Mouse (Mus musculus) gastrocnemius, postnatal 36 days (tissue): ENCODE results near the gene Atp2a2. TPM values are rescaled to one million over a fixed set of nuclear protein-coding genes. Genes with fewer than 3 reads are reported as not detected.
A peak's percentile ranks its signal among the peaks of the same experiment; 100 is the strongest.

Experiments used
- DNase-seq, 2 experiments: peaks; one replicate each; pipeline ENCODE4 v3.0.0; 2022
- intact Hi-C: fragments of 180-260 bp; cut with DNase I; formaldehyde crosslinking; loops from one replicate; pipeline ENCODE4 v1.15.1; 2025
- long read RNA-seq, 2 experiments: library from polyadenylated mRNA; stranded (forward); transcript quantifications; one replicate each; pipeline ENCODE4 v2.0.0; 2021
- total RNA-seq, 2 experiments: library from RNA; stranded (reverse); gene quantifications; 2 replicates each; pipeline ENCODE4 v1.2.3; 2021

The Atp2a2 gene
- total RNA-seq: 100 to 1,000 TPM; 175 to 549 TPM
- long read RNA-seq, experiment 1, full-length matches to known transcripts: 19 of 50 reads
- long read RNA-seq, experiment 1, partial matches to known transcripts: 14 of 50 reads
- long read RNA-seq, experiment 1, other reads (novel, unspliced or antisense): 17 of 50 reads
- long read RNA-seq, experiment 2, full-length matches to known transcripts: 99 of 199 reads
- long read RNA-seq, experiment 2, partial matches to known transcripts: 52 of 199 reads
- long read RNA-seq, experiment 2, other reads (novel, unspliced or antisense): 48 of 199 reads

DNA sequence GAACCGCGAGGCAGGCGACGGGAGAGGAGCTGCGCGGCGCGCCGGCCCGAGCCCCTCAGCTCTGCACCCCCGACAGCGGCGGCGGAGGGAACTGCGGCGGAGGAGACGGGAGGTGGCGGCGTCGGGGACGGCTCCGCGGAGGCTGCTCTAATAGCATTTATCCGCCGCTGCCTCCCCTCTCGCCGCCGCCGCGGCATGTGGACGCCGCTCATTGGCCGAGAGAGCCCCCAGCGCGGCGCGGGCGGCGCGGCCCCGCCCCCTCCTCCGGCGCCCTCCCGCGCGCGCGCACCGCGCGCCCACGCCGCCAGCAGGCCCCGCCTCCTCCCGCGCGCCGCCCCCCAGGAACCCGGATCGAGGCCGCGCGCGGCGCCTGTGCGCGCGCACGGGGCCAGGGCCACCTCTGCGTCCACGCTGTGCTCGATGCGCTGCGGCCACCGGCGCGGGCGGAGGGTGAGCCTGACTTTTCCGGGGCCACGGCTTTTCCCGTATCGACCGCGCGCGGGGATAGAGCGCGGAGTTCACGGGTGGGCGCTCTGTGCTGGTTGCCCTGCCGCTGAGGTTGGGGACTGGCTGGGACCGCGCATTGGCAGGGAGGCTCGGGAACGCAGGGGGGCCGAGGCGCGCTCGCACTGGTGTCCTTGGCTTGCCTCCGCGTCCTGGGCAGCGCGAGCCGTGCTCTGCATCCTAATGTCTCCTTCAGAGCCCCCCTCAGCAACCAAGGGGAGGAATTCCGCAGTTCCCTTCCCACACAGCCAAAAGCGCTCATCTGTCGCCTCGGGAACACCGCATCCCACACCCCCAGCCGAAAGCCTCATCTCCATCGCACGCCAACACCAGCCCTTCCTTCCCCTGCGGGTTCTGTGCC, at the start of gene Atp2a2:
Gene Atp2a2, minus strand, starts transcription at position 149 of the 865 bp plus-strand sequence.
- intact Hi-C loops: loop anchor here (5.0 kb wide), 1 partner anchor 110 kb away; the partner anchor contains the start of gene Ift81
- peak; percentile 85 to 86 for DNase-seq

DNA sequence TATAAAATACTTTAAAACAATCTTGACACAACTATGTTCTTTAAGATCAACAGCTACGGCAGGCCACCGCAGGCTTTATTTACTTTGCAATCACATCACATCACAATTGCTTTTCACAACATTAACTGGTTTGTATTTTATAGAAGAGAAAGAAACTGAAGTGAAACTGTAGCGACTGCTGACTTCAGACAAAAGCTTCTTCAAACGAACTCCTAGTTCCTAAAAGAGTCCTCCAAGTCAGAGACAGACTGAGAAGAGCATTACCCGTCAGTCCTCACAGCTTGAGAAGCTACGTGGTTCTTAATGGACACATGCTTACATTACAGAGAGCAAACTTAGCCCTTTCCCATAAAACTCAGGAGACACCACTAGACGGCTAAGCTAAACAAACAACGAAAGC, 48.4 kb upstream of the Atp2a2 start:
- intact Hi-C loops: no loop called here
- DNase-seq: no peak

DNA sequence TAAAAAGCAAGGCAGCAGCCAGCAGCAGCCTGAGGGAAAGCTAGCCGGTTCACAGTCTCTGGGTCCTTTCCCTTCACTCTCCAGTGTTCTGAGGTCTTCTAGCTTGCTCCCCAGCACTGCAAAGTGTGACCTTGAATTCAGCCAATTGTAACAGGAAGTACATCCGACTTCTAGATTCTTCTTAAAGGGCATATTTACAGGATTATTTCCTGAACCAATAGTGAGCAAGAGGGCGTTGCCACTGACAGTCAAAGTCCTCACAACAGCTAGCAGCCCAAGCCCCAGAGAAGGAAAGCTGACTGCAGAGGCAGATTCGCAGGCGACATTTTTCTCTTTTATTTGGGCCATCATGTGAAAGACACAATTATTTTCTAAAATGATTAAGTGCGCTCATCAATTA, 46.6 kb upstream of the Atp2a2 start:
- DNase-seq: no peak
- intact Hi-C loops: loop anchor here (5.0 kb wide), 1 partner anchor 79 kb away; no protein-coding TSS in a partner anchor

DNA sequence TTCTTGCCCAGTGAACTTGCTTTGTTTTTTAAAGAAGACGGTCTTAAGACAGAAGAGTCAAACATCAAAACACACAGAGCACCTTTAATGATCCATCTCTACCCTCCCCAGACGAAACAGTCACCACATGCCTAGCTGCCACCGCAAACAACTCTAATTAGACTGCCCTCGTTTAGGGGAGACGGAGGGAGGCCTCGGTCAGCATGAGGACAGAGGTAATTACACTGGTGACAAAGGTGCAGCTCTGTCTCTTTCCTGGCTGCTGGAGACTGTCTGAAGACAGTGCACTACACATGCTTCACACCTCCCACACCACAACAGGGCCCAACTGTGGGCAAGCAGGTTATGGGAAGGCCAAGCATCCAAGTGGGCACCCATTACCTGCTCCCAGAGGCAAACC, 45.8 kb upstream of the Atp2a2 start:
- intact Hi-C loops: loop anchor here (5.0 kb wide), 1 partner anchor 79 kb away; no protein-coding TSS in a partner anchor
- DNase-seq: no peak

DNA sequence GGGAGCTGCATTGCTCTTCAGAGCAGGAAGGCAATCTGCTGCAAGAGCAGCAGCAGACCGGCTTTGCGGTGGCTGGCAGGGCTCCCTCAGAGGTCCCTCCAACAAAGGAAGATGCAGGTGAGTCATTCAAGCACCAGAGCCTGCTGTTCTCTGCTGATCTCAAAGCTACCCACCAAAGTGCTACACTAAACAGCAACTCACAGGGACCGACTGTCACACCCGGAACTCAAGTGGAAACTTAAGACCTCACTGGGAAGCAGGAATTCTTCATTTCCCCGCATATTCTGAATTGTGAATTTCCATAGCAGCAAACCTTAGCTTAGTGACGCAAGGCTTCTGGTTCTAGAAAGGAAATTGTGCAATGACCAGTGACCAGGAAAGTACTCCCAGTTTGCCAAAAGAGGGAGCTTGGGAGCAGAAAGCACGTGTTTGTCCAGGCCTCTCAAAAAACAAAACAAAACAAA, 45.3 kb upstream of the Atp2a2 start:
- intact Hi-C loops: loop anchor here (5.0 kb wide), 1 partner anchor 80 kb away; no protein-coding TSS in a partner anchor
- DNase-seq: peak; percentile 33 to 47

DNA sequence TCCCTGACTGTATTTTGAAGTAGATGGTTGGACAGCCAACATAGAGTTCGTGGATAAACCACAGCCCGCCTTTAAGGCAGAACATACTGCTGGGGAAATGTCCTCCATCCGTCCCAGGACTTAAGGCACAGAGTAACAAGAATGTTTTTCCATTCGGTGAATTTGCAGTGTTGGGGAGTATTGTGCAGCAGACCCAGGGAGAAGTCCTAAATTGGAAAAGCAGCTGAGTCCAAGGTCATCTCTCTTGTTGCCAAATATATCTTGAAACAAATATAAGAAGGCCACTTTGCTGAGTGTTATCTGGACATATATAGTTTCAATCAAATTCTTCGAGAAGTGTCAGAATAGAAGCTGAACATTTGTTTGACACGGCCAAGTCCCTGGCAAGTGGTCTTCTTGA, 41.4 kb upstream of the Atp2a2 start:
- DNase-seq: no peak
- intact Hi-C loops: loop anchor here (5.0 kb wide), 1 partner anchor 36 kb away; no protein-coding TSS in a partner anchor

DNA sequence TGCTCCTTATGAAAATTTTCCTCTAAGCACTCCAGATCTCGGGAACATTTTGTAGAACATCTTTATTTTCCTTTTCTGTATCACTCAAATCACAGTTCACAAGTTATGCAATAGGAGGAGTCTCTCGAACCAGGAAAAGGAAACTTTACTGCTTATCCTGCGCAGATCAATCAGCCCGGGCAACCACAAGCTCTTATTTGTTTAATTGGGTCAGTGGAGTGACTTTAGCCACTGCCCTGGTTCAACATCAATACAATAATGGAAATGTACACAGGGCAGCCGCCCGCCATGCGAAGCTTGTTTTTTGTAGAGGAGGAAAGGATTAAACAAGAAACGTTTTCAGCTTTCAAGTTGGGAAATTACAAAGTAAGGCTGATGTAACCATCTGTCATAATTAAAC, 39.8 kb upstream of the Atp2a2 start:
- intact Hi-C loops: loop anchor here (5.0 kb wide), 1 partner anchor 35 kb away; no protein-coding TSS in a partner anchor
- DNase-seq: no peak

DNA sequence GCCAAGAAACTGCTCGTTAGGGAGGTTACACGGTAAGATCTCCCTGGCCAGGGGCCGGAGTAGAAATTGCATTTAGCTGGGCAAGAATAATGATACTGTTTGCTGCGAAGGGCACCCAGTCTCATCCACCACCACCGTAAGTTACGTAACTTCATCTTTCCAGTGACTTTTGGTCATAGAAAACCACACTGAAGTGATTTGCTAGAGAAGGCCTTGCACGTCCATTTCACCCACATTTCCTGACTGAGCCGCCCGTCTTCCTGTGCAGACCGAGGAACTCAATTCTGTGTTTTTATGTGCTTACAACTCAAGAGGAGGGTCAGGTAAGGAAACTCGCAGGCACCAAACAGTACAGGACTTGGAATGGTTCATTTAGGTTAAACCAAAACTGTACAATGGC, 36.1 kb upstream of the Atp2a2 start:
- intact Hi-C loops: no loop called here
- no peak for DNase-seq

DNA sequence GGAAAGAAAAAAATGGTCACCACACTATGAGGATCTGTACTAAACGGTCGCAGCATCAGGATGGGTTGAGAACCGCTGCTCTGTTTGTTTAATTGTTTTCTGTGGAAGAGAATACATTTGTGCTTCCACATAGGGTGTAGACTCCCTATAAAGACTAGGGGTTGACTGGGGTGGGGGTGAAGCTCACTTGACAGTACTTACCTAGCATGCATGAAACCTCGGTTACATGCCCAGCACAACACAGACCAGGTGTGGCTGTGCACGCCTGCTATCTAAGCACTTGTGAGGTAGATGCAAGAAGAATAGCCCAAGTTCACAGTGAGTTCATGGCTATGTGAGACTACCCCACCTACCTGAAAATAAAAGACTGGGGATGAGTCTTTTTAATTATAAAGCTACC, 35.6 kb upstream of the Atp2a2 start:
- DNase-seq: no peak
- intact Hi-C loops: no loop called here

DNA sequence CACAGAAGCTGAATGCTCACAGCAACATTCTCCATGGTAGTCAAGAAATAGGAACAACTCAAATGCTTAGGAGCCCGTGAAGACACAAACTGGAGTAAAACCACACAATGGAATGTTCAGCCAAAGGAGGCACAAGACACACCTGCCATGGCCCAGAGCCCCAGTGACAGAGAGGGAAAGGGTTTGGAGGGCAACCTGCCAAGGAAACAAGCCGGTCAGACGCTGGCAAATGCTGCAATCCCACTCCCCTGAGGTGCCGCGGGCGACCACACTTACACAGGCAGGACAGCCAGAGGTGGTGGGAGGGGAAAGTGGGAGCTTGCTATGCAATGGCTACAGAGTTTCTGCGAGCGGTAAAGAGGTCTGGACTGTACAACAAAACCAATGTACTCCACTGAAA, 31.9 kb upstream of the Atp2a2 start:
- intact Hi-C loops: no loop called here
- no peak for DNase-seq

DNA sequence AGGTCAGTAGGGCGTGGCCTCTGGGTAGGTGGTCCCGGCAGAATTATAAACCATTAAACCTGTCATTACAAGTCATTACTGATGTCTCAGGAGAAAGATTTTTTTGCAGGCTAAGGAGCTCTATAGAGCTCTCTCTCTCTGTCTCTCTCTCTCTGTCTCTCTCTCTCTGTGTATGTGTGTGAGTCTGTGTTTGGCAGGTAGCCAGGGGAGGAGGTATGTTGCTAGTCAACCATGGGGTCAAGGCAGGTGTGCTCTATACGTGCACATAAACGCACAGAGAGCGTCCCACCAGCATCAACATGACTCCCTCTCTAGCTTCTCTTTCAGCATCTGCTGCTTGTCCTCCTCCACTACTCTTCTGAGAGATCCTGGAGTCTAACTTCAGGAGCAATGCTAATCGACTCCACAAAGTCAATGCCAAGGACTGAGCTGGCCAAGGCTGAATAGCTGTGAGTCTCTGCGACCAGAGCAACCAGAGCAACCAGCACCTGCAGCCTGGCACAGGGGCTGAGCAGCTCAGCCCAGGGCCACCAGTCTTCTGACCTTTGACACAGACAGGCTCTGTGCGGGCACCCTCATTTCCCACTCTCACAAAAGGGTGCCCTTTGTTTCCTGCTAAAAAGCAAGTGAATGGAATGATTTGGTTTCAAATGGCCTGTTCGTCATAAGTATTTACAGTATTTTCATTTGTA, 28.0 kb upstream of the Atp2a2 start:
- DNase-seq: no peak
- intact Hi-C loops: no loop called here

DNA sequence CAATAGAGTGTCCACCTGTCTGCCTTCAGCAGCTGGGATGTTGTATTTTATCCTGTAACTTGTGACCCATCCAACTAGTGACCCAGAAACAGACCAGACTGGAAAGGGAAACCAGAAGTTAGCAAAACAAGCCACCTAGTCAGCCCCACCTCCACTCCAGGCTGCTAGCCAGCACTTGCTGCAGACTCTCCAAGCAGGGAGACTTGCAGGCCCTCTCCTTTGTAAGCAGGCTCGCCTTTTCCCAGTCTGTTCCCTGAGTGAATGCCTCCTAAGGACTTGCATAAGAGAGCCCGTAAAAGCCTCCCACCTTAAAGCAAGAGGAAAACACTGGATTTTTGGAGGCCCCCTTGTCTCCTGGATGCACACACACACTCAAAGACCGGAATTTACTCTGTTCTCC, 27.3 kb upstream of the Atp2a2 start:
- DNase-seq: peak; percentile 64 to 65
- intact Hi-C loops: no loop called here

DNA sequence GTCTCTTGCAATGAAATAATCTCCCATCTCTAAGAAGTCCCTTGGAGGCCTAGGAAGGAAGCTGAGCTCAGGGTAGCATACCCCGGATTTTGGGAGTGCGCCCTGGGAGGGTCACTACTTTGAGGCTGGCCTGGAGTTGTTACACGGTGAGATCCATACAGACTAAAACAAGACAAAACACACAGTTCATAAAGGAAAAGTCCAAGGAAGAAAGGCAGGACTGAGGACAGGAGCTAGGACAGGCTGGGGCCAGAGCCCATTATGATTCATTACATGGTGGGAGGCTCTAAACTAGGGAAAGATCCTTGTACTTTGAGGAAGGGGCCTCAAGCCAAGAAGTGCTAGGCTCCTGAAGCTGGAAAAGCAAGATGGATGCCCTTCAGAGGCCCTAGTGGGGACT, 26.6 kb upstream of the Atp2a2 start:
- intact Hi-C loops: no loop called here
- no peak for DNase-seq

DNA sequence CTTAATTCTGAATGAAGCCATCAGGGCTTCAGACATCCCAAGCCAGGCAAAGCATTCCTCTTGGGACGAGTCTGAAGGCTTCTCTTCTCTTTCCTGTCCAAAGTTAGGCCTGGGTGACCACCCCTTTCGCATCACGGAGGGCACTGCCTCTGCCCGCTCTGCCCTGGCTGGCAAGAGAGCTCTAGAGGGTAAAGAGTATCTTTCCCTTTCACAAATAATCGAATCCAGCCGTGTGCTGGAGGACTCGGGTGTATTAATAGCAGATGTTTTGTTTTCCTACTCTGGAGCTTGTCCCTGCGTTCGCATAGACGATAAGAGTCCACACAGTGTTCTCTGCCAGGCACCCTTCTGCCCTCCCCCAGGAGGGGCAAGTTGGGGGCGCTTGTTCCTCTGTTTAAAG, 25.7 kb upstream of the Atp2a2 start:
- no peak for DNase-seq
- intact Hi-C loops: no loop called here

DNA sequence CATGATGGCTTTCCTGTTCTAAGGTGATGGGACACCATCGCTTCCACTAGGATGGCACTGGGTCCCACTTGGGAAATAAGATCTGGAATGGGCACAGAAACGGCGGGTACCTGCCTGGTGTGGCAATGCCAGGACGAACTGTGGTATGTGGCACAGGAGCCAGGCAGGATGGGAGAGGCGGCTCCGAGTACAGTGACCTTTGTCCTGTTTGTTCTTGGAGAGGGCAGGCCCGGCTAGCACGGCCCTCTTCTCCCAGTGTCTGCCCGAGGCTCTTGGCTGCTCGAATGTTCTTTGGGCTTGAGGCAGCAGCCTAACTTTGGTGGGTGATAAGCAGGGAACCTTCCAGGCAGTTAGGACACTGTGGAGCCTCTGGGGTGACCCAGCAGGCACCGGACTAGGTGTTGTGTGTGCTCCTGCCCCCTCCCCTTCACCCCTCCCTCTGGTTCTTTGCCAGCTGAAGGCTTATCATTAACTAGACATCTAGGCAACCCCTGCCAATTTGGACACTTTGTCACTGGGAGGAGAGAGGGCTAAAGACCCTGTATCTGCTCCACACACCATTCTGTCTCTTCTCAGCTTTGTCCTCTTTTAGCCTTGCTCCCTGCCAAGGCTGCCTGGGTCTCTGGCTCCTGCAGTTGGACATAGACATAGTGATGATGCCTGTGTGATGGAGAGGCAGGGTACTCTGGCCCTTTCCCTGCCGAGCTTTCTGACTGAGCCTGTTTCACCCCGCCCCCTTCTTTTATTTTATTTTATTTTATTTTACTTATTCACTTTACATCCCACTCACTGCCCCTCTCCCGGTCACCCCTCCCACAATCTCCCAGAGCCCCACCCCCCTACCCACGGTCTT, 25.1 kb upstream of the Atp2a2 start:
- intact Hi-C loops: no loop called here
- no peak for DNase-seq

DNA sequence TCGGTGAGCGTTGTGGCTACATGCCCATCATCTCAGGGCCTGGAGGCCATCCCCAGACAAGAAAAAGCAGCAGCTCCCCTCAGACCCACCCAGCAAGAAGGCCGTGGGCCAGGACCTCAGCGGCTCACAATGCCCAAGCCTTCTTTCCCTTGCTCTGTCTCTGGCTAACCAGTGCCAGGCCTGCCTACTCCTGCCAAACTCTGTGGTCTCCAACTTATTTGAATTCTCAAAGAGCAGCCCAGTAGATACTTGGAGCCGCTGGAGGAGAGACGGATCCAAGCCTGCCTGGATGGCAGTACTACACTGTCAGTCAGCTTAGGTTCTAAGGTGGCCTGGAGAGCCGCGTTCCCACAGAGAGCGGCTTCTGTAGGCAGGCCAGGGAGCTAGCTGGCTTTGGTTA, 24.4 kb upstream of the Atp2a2 start:
- DNase-seq: peak in 1 of 2 experiments; percentile 24
- intact Hi-C loops: no loop called here

DNA sequence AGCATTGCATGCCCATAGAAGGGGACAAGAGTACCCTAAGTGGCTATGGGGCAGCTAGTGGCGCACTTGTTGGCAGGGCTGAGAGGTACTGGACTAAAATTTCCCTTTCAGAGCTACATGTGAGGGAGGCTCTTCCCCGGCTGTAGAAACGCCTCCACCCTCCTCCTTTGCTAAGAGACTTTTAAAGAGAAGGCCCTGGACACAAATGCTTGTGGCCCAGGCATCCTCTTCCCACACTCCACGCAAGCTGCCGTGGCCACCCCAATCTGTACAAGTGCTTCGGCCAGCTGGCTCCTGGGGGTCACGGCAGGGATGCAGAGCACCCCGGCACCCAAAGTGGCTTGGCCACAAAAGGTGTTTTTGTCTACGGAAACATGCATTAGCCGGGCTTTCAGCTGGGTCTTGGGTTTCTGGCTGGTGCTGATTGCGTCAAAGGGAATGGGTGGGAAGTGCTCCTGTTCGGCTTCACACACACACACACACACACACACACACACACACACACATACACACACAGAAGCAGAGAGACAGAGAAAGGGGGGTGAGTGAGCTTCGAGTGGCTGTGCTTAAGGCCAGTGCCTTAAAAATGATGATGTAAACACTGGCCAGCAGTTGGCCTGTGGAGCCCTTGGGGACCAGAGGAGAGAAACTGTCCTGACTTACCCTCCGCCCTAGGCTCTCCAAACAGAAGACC, 23.4 kb upstream of the Atp2a2 start:
- intact Hi-C loops: no loop called here
- DNase-seq: peak in 1 of 2 experiments; percentile 28

DNA sequence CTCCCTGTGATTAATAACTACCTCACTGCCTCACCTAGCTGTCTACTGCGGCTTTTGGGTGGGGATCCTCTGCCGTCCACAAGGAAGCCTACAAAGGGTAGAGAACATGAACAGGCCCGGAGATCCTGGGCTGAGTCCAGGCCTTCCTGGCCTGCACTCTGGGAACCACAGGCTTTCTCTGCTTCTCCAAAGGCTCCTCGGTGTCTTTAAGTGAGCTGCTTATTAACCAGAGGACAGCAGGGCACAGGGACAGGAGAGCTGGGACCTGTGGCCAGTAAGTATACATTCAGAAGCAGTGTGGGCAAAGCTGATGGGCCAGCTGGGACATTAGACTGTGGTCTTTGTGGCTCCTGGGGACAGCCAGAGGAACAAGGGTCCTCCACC, 22.8 kb upstream of the Atp2a2 start:
- no peak for DNase-seq
- intact Hi-C loops: no loop called here

DNA sequence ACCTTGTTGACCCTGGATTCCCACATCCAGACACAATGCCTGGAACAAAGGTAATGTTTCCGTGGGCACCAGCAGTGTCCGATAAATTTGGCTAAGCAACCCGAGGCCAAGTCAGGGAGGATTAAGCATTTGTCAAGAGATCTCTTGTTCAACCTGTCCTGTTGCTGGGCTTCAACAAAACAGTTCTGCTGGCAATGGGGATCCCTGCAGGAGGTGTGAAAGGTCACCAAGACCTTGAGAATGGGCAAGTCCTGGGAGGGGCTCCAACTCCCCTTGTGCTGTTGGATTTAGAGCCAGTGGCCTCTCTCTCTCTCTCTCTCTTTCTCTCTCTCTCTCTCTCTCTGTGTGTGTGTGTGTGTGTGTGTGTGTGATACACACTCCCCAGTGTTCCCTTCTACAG, 22.2 kb upstream of the Atp2a2 start:
- intact Hi-C loops: no loop called here
- no peak for DNase-seq

DNA sequence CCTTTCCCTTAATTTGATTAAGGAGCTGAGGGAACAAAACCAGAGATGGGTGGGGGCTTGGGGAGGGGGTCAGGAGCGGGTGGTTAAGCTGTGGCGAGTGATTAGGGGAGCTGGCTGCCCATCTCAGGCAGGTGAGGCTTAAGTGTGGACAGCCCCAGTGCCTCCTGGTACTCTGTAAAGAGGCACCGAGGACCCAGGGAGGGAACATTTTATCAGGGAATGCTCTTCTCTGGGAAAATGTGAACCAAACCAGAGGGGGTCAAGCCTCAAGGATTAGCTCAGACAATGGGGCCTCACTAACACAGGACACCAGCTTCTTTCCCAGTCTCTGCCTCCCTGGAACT, 19.1 kb upstream of the Atp2a2 start:
- no peak for DNase-seq
- intact Hi-C loops: no loop called here
